Mouse (Mus musculus) lung, embryonic 15.5 days (tissue): ENCODE measurements around the gene Efnb1. TPM values are rescaled to one million over a fixed set of nuclear protein-coding genes. Genes with fewer than 3 reads are reported as not detected.

Experiments used
- ATAC-seq: fragments of 200-750 bp; cut with Nextera tagmentation; 2 replicates; pipeline ENCODE4 v1.8.0; 2017; ENCODE audit warnings: moderate number of reproducible peaks, borderline replicate concordance; ENCODE audit not compliant: low FRiP score, low TSS enrichment; ENCODE audit errors: extremely low read depth
- H3K27ac ChIP-seq: fragments of 300-500 bp; sonication (generic); 2 replicates; pipeline ENCODE4 v1.5.1; 2015; ENCODE audit warnings: moderate library complexity, mild to moderate bottlenecking, inconsistent platforms
- H3K27me3 ChIP-seq: fragments of 300-500 bp; sonication (generic); 2 replicates; pipeline ENCODE4 v1.6.1; 2015; ENCODE audit warnings: inconsistent platforms
- H3K36me3 ChIP-seq: fragments of 300-500 bp; sonication (generic); 2 replicates; pipeline ENCODE4 v1.6.1; 2015; ENCODE audit warnings: inconsistent platforms
- H3K4me1 ChIP-seq: fragments of 300-500 bp; sonication (generic); 2 replicates; pipeline ENCODE4 v1.6.1; 2015; ENCODE audit warnings: inconsistent platforms
- H3K4me2 ChIP-seq: fragments of 300-500 bp; sonication (generic); 2 replicates; pipeline ENCODE4 v1.6.1; 2015; ENCODE audit warnings: inconsistent platforms, mild to moderate bottlenecking, moderate library complexity
- H3K4me3 ChIP-seq: fragments of 300-500 bp; sonication (generic); 2 replicates; pipeline ENCODE4 v1.5.1; 2015; ENCODE audit warnings: mild to moderate bottlenecking, inconsistent platforms
- H3K9ac ChIP-seq: fragments of 300-500 bp; sonication (generic); 2 replicates; pipeline ENCODE4 v1.6.1; 2015; ENCODE audit warnings: inconsistent platforms
- H3K9me3 ChIP-seq: fragments of 300-500 bp; sonication (generic); 2 replicates; pipeline ENCODE4 v1.6.1; 2016; ENCODE audit warnings: inconsistent platforms
- WGBS: fragments of 180-500 bp; shearing (Covaris S2); methylation state at CpG from one replicate; pipeline ENCODE4 v1.1.7; 2015; 5-methylcytosine and 5-hydroxymethylcytosine counted together
- polyA plus RNA-seq: library from polyadenylated mRNA; unstranded; fragments of >200 nt; fragmentation: Nextera tagmentation; extraction: Ambion mirVana; gene quantifications from 2 replicates; pipeline ENCODE4 v1.2.1, GENCODE M21; 2015

The Efnb1 gene
- polyA plus RNA-seq, 1 experiment from 2014 or later: 44.1 TPM

- peaks cover 7% of the 10 kb centered on the region for H3K27me3 ChIP-seq
- H3K4me2 ChIP-seq: no peak overlapping the region
- H3K4me1 ChIP-seq: peaks cover 6% of the 10 kb centered on the region
- H3K27ac ChIP-seq: no peak overlapping the region
- WGBS: 83% methylated on average over 2 of the region's 2 CpGs
- H3K4me3 ChIP-seq: no peak overlapping the region
- no peaks in the 10 kb centered on the region for H3K9me3 ChIP-seq
- no peak for ATAC-seq
- no peak overlapping the region for H3K9ac ChIP-seq
- no peaks in the 10 kb centered on the region for H3K36me3 ChIP-seq
These were observed 28.2 kb downstream of the Efnb1 start for GRCm38 (mm10) chrX:99164111-99164510.

DNA sequence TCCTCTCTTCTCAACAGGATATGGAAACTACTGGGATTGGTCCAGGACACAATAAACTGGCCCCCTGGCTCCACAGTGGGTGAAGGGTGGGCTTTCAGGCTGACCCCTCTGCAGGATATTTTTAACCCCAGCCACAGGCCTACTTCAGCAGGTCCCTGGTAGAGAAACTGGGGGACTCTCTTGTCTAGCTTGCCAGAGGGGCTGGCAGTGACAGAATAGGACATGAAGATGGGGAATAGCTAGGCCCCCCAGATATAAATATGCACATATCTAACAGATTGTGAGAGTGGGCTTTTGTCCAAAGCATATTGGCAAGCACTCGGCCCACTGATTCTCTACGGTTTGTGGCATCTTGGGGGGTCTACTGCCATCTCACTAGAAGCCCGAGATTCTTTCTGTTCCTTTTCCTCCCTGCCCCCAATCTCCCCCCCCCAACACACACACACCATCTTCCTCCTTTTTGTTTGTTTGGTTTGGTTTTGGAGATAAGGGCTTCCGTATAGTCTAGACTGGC lies 29.0 kb downstream of the Efnb1 start:
- no peak overlapping the region for H3K27ac ChIP-seq

DNA sequence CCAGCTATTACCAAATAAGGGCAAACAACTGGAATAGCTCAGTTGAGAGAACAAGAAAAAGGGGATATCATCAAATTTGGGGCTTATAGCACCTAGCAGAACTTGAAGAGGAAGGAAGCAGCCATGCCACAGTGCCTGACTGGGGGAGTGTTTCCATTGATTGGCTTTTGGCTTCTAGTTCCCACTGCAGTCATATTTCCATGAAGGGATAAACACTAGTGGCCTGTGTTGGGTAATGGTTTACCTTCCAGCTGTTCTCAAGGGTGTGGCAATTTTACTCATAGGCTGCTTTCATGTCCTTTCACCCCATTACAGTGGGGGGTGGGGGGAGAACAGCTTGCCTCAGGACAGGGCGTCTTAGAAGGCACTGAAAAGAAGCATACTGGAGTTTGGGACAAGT lies 31.1 kb downstream of the Efnb1 start:
- Histone ChIP-seq H3K27ac (no peak overlapping the region), H3K4me1 (peaks cover 6% of the 10 kb centered on the region), H3K9me3 (no peaks in the 10 kb centered on the region), H3K4me2 (no peak overlapping the region), H3K9ac (no peak overlapping the region), H3K4me3 (no peak overlapping the region), H3K36me3 (no peaks in the 10 kb centered on the region), H3K27me3 (peaks cover 2% of the 10 kb centered on the region; the same call in 1 of the 2 replicates)
- ATAC-seq: no peak
- WGBS: 50% methylated on average over 1 of the region's 1 CpGs

More for the DNA sequence above, 29.0 kb downstream of the Efnb1 start:
- Histone ChIP-seq H3K36me3 (no peaks in the 10 kb centered on the region), H3K9me3 (no peaks in the 10 kb centered on the region), H3K4me1 (peaks cover 6% of the 10 kb centered on the region), H3K9ac (no peak overlapping the region), H3K27me3 (peaks cover 2% of the 10 kb centered on the region), H3K4me2 (no peak overlapping the region), H3K4me3 (no peak overlapping the region)
- ATAC-seq: no peak
- 18% methylated on average over 4 of the region's 4 CpGs for WGBS

DNA sequence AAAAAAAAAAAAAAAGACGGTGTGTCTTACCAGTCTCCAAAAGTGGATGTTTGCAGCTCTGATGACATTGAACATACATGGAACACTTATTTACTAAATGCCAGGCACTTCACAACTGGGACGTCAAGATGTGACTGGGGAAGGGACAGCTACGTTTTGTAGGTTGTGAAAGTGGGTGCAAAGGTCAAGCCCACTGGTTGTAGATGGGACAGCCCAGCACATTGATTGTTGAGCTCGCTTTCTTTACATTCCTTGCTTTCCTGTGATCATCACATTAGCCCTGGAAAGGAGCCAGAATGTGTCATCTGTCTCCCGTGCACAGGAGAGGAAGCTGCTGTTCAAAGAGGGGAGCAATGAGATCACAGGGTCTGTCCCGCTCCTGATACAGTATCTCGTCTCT lies 31.6 kb downstream of the Efnb1 start:
- Histone ChIP-seq H3K4me2 (no peak overlapping the region), H3K9me3 (no peaks in the 10 kb centered on the region), H3K4me1 (peaks cover 6% of the 10 kb centered on the region), H3K9ac (no peak overlapping the region), H3K27ac (no peak overlapping the region), H3K4me3 (no peak overlapping the region), H3K36me3 (no peaks in the 10 kb centered on the region), H3K27me3 (peaks cover 2% of the 10 kb centered on the region; the same call in 1 of the 2 replicates)
- ATAC-seq: no peak
- WGBS: 35% methylated on average over 7 of the region's 7 CpGs

DNA sequence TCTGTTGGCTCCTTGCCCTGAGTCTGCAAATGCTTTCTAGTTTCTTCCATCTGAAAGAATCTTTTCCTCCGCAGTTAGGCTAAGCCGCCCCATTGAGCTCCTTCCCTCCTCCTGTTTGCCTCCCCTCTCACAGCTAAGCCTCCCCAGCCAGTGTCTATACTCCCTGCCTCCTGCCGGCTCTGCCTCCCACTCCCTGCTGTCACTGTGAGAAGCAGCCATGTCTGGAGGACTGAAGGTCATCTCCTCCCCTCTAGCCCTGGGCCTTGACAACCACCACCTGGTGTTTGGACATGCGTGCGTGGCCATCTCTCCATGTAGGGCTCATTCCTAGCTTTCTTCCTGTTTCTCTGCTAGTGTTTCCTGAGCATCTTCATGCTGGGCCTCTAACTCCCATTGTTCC lies 36.4 kb downstream of the Efnb1 start:
- Histone ChIP-seq H3K4me1 (no peaks in the 10 kb centered on the region), H3K27ac (peak overlapping the region; percentile 19), H3K27me3 (peaks cover 2% of the 10 kb centered on the region; the same call in 1 of the 2 replicates), H3K9ac (no peak overlapping the region), H3K36me3 (no peaks in the 10 kb centered on the region), H3K4me2 (no peak overlapping the region), H3K4me3 (no peak overlapping the region), H3K9me3 (no peaks in the 10 kb centered on the region)
- 25% methylated on average over 5 of the region's 5 CpGs for WGBS
- ATAC-seq: peak; percentile 85

DNA sequence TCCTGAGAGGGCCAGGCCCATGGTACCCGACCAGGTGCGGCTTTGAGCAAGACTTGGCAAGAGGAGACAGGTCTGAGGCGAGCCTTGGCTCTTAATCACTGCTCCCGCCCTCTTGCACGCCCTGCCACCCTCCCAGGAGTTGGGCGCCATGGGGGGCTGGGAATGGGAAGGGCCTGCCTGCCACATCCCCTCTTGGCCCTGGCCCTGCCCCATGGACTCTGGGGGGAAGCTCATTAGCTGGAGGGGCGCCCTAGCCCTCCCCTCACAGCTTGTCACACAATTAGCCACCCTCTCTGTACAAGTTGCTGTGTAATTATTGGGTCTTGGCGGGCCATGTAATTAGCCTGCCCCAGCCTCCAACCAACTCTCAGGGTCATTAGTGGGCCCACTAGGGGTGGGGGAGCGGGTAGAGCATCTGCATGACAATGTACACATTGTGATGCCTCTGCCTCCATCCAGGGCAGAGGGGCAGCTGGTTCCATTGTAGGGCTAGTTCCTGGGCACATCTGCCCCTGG lies 49.2 kb downstream of the Efnb1 start:
- no peak overlapping the region for H3K9ac ChIP-seq
- no peaks in the 10 kb centered on the region for H3K36me3 ChIP-seq
- H3K4me1 ChIP-seq: no peaks in the 10 kb centered on the region
- no peak for ATAC-seq
- no peak overlapping the region for H3K4me2 ChIP-seq
- no peaks in the 10 kb centered on the region for H3K9me3 ChIP-seq
- peaks cover 8% of the 10 kb centered on the region; the same call in 1 of the 2 replicates for H3K27me3 ChIP-seq
- no peak overlapping the region for H3K4me3 ChIP-seq
- 68% methylated on average over 9 of the region's 9 CpGs for WGBS
- no peak overlapping the region for H3K27ac ChIP-seq

- H3K4me1 ChIP-seq: no peaks in the 10 kb centered on the region
- H3K4me2 ChIP-seq: no peak overlapping the region
- peaks cover 8% of the 10 kb centered on the region; the same call in 1 of the 2 replicates for H3K27me3 ChIP-seq
- ATAC-seq: no peak
- H3K36me3 ChIP-seq: no peaks in the 10 kb centered on the region
- no peak overlapping the region for H3K27ac ChIP-seq
- no peak overlapping the region for H3K4me3 ChIP-seq
- H3K9ac ChIP-seq: no peak overlapping the region
- H3K9me3 ChIP-seq: no peaks in the 10 kb centered on the region
- WGBS: 42% methylated on average over 10 of the region's 10 CpGs
These were observed 50.8 kb downstream of the Efnb1 start for GRCm38 (mm10) chrX:99186497-99187435.

DNA sequence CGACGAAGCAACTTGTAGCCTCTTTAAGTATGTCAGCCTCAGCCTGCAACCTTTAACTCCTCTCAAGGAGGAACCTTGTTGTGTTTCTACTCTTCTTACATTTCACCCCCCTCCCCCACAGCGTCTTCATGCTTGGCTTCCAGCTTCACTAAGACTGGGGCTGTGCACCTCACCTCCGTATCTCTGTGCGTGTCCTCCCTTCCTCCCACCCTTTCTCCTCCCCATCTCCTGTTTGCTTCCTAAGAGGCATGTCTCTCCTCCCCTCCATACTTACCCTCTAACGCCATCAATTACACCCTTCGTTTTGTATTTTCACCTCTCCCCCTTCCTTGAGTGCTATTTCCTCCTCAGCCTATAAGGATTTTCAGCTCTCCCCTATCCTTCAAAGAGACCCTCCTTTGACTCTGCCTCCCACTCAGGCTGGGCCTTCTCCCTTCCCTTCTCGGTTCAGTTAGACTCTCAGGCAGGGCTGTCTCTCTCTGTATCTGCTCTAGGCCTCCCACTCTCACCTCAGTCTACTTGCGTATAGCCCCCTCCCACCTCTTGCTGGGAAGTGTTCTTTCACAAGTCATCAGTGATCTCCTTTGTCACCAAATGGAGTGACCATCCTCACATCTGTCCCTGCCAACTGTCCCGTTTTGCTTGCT lies 55.6 kb downstream of the Efnb1 start:
- Histone ChIP-seq H3K9me3 (no peaks in the 10 kb centered on the region), H3K4me1 (peaks cover 2% of the 10 kb centered on the region), H3K36me3 (no peaks in the 10 kb centered on the region), H3K4me2 (no peak overlapping the region), H3K27ac (no peak overlapping the region), H3K9ac (no peak overlapping the region), H3K27me3 (peaks cover 23% of the 10 kb centered on the region; the same call in 1 of the 2 replicates), H3K4me3 (no peak overlapping the region)
- 50% methylated on average over 10 of the region's 10 CpGs for WGBS
- ATAC-seq: no peak

DNA sequence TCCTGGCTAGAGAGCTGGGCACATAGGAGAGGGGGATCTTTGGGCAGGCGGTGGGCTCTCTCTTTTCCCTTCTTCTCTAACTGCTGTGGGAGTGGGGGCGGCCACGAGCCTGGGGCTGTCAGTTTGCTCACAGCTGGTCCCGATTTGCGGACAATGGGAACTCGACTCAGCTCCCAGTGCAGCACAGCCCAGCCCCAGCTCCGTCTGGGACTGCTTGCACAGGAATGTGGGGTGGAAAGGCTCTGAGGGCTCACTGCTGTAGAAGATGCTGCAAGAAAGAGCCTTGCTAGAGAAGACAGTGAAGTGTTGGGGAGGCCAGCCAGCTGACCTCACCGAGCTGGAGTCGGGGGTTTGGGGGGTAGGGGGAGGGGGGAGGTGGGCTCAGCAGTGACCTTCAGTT lies 61.0 kb downstream of the Efnb1 start:
- no peaks in the 10 kb centered on the region for H3K9me3 ChIP-seq
- H3K4me3 ChIP-seq: no peak overlapping the region
- peaks cover 15% of the 10 kb centered on the region; the same call in 1 of the 2 replicates for H3K27me3 ChIP-seq
- peak; percentile 50; the same call in 1 of the 2 replicates for ATAC-seq
- H3K27ac ChIP-seq: no peak overlapping the region; the same call in 1 of the 2 replicates
- H3K36me3 ChIP-seq: no peaks in the 10 kb centered on the region
- H3K9ac ChIP-seq: no peak overlapping the region
- peaks cover 30% of the 10 kb centered on the region for H3K4me1 ChIP-seq
- no peak overlapping the region for H3K4me2 ChIP-seq
- WGBS: 19% methylated on average over 9 of the region's 9 CpGs

DNA sequence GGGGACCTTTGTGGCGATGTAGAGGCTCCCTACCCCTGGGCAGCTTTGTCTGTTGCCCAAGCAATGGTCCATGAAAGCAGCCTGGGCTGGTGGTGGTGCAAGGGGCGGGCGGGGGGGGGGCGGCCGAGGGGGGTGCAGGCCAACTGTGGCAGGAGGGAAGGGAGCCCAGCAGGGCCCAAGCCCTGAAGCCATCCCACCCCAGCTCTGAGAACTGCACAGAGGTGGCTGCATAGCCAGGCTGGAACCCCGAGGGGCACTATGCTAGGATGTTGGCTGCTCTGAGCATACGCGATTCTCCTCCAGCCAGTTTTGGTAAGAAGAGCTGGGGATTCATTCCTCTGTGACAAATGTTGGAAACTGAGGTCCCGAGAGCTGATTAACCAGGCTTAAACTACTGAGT lies 62.6 kb downstream of the Efnb1 start:
- Histone ChIP-seq H3K27me3 (peaks cover 8% of the 10 kb centered on the region; the same call in 1 of the 2 replicates), H3K9ac (peak overlapping the region; percentile 24; the same call in 1 of the 2 replicates), H3K4me1 (peaks cover 30% of the 10 kb centered on the region), H3K27ac (peak overlapping the region; percentile 95), H3K9me3 (no peaks in the 10 kb centered on the region), H3K4me2 (peak overlapping the region; percentile 55), H3K4me3 (peak overlapping the region; percentile 21), H3K36me3 (no peaks in the 10 kb centered on the region)
- 49% methylated on average over 7 of the region's 9 CpGs for WGBS
- no peak for ATAC-seq
